Mouse (Mus musculus) thymus, adult 2 months (tissue): ENCODE results near the gene Ubiad1. TPM values are rescaled to one million over a fixed set of nuclear protein-coding genes. Genes with fewer than 3 reads are reported as not detected.

Experiments
- DNase-seq: peaks from one replicate; pipeline ENCODE4 v3.0.0; 2021
- H3K27ac ChIP-seq: fragments of 200-500 bp; 2 replicates; pipeline ENCODE4 v1.5.1; 2012; ENCODE audit warnings: low read length, control low read depth; ENCODE audit not compliant: control insufficient read depth, insufficient read depth
- H3K27me3 ChIP-seq: fragments of 200-500 bp; 2 replicates; pipeline ENCODE4 v1.6.1; 2012; ENCODE audit warnings: mild to moderate bottlenecking, low read length, moderate library complexity, mixed read lengths; ENCODE audit not compliant: control insufficient read depth, insufficient read depth
- H3K36me3 ChIP-seq: fragments of 200-500 bp; 2 replicates; pipeline ENCODE4 v1.6.1; 2012; ENCODE audit warnings: mild to moderate bottlenecking, low read length, moderate library complexity; ENCODE audit not compliant: control insufficient read depth, insufficient read depth
- H3K4me1 ChIP-seq: fragments of 200-500 bp; replicated peaks from 2 replicates; pipeline ENCODE4 v1.6.1; 2012; ENCODE audit warnings: low read length; ENCODE audit not compliant: control insufficient read depth, insufficient read depth
- H3K4me3 ChIP-seq: fragments of 200-500 bp; 2 replicates; pipeline ENCODE4 v1.5.1; 2012; ENCODE audit warnings: mild to moderate bottlenecking, low read length, control low read depth, moderate library complexity; ENCODE audit not compliant: control insufficient read depth, insufficient read depth
- CTCF ChIP-seq: fragments of 200-500 bp; IDR thresholded peaks from 2 replicates; pipeline ENCODE4 v1.5.1; 2012; ENCODE audit warnings: mild to moderate bottlenecking, control low read depth, low read length, moderate library complexity, borderline replicate concordance; ENCODE audit not compliant: control insufficient read depth, poor library complexity, insufficient read depth; ENCODE audit errors: extremely low read depth
- POLR2A ChIP-seq: fragments of 200-500 bp; IDR thresholded peaks from 2 replicates; pipeline ENCODE4 v1.6.1; 2012; ENCODE audit warnings: mild to moderate bottlenecking, low read length, control low read depth, moderate library complexity; ENCODE audit not compliant: control insufficient read depth, poor library complexity, insufficient read depth; ENCODE audit errors: extremely low read depth
- WGBS: fragments of 180-500 bp; shearing (Covaris S2); methylation state at CpG from one replicate; pipeline ENCODE4 v1.1.7; 2018; 5-methylcytosine and 5-hydroxymethylcytosine counted together
- polyA plus RNA-seq: library from polyadenylated mRNA; depleted of rRNA; stranded (reverse); fragments of >200 nt; gene quantifications from 2 replicates; pipeline ENCODE4 v1.2.3, GENCODE M21; 2012

Ubiad1 gene
- polyA plus RNA-seq, 1 experiment: 20.0 TPM

DNA sequence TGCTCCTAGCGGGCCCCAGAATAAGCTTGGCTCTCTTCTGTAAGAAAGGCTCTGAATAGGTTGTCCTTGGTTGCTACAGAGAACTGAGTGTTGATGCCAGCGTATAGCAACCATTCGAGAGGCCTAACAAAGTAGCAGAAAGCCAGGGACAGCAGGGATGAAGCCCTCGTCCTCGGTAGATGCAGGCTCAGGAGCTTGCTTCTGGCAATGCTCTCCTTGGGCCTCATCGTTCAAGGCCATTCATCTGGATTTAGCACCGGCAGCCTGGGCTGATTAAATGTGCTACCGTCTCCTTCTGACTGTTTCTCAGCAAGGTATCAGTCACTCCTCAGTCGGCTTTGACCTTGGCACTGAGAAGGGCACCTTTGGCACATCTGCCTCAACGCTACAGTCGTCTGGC lies 15.4 kb downstream of the Ubiad1 start:
- H3K4me3 ChIP-seq: no peak overlapping the region
- no peak overlapping the region for H3K27ac ChIP-seq
- no peaks in the 10 kb centered on the region for H3K4me1 ChIP-seq
- H3K27me3 ChIP-seq: no peaks in the 10 kb centered on the region
- DNase-seq: no peak
- no peaks in the 10 kb centered on the region for H3K36me3 ChIP-seq
- WGBS: 91% methylated on average over 11 of the region's 11 CpGs
- TF ChIP-seq POLR2A: no peak
- no peak for TF ChIP-seq CTCF

DNA sequence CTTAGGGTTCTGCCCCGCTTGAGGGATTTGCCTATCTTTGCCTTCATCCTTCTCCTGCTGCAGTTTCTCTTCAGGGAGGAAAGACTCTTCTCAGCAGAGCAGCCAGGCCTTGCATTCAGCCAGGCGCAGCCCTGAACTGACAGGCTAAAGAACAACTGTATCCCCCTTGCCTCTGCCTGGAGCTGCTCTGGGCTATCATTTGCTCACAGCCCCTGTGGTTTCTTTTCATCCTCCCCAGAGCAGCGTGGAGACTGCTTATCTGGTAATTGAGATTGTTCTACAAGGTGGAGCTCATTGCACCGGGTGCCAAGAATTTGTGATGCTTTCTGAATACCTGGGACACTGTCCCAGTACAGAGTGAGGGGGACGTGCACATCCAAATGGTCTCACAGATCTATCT lies 16.0 kb downstream of the Ubiad1 start:
- WGBS: 85% methylated on average over 5 of the region's 5 CpGs

DNA sequence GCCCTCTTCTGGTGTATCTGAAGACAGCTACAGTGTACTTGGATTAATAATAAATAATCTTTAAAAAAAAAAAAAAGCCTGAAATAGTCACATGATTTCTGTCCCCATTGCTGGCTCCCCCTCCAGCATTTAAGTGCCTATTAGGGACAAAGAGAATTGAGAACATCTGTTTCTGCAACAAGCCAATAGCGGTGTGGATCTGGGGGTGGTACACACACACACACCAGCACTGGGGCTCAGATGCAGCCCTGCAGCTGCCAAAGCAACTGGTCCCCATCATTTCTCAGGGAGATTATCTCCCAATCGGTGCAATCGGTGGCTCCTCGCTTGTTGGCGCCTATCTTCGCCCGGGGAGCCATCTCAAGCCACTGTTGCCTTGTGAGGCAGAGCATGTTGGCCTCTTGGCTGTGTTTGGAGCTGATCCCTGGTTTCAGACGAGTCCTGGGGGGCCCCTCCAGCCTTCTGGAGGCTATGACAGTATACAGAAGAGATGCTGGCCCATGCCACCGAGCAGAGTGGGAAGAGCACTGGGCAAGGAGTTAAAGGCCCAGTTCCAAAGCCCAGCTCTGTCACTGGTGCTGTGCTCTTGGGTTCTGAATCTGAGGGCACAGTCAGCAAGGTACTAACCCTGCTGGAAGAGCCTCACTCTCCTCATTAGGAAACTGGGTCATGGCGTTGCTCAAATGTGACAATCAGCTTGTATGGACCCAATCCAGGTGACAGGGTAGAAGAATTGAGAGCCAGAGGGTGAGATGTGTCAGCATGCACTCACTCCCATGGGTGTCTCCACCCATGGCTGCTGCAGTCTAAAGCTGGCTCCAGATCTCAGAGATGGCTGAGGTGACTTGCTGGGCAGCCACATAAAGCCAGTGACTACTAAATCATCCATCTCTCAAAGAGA lies 17.4 kb downstream of the Ubiad1 start:
- no peaks in the 10 kb centered on the region for H3K36me3 ChIP-seq
- no peaks in the 10 kb centered on the region for H3K4me1 ChIP-seq
- H3K4me3 ChIP-seq: no peak overlapping the region
- no peak overlapping the region for H3K27ac ChIP-seq
- H3K27me3 ChIP-seq: no peaks in the 10 kb centered on the region
- 86% methylated on average over 10 of the region's 10 CpGs for WGBS
- TF ChIP-seq POLR2A (no peak), CTCF (no peak)
- DNase-seq: no peak

More for the DNA sequence above, 16.0 kb downstream of the Ubiad1 start:
- TF ChIP-seq CTCF: no peak
- TF ChIP-seq POLR2A: no peak
- H3K27ac ChIP-seq: no peak overlapping the region
- H3K27me3 ChIP-seq: no peaks in the 10 kb centered on the region
- H3K36me3 ChIP-seq: no peaks in the 10 kb centered on the region
- DNase-seq: no peak
- H3K4me3 ChIP-seq: no peak overlapping the region
- H3K4me1 ChIP-seq: no peaks in the 10 kb centered on the region

DNA sequence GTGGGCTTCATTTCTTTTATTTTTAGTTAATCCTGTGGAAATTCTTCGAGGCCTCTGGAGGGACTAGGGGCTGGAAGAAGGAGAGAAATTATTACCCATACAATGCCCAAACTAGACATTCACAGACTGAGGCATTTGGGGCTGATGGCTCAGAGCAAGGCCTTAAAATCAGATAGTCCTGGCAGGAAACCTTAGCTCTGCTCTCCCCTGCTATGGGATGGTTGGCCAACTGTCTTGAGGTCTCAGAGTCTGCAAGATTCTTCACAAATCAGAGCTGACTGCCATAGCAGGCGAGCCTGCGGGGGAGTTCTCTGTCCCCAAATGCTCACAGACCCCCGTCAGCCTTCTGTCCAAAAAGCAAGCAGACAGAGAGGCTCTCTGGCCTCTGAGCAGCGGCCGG lies 27.0 kb downstream of the Ubiad1 start:
- WGBS: 63% methylated on average over 6 of the region's 6 CpGs
- no peaks in the 10 kb centered on the region for H3K36me3 ChIP-seq
- H3K27me3 ChIP-seq: peaks cover 6% of the 10 kb centered on the region; the same call in 1 of the 2 replicates

DNA sequence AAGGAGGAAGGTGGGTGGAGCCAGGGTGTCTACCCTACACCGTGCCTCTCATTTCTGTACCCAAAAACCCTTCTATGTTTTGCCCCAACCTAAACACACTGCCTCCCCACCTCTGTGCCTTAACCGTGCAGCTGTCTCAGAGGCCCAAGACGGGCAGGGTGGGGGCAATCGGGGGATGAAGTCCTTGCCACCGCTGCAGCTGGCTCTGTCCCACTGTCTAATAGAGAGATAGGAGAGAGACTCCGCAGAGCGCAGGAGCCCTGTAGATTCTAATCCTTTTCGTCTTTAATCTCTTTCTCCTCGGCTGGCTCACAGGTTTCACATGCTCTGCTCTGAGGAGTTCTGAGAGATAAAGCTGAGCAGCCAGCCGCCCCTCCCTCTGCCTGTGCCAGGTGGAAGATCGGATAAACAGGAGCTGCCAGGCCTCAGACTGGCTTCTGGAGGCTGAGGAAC lies 27.5 kb downstream of the Ubiad1 start:
- Histone ChIP-seq H3K27ac (no peak overlapping the region), H3K36me3 (no peaks in the 10 kb centered on the region), H3K27me3 (peaks cover 6% of the 10 kb centered on the region; the same call in 1 of the 2 replicates), H3K4me3 (no peak overlapping the region), H3K4me1 (no peaks in the 10 kb centered on the region)
- no peak for DNase-seq
- 73% methylated on average over 11 of the region's 11 CpGs for WGBS
- TF ChIP-seq POLR2A (no peak), CTCF (no peak)

More for the DNA sequence above, 27.0 kb downstream of the Ubiad1 start:
- DNase-seq: no peak
- TF ChIP-seq CTCF (no peak), POLR2A (no peak)
- no peak overlapping the region for H3K4me3 ChIP-seq
- no peak overlapping the region for H3K27ac ChIP-seq
- H3K4me1 ChIP-seq: no peaks in the 10 kb centered on the region

DNA sequence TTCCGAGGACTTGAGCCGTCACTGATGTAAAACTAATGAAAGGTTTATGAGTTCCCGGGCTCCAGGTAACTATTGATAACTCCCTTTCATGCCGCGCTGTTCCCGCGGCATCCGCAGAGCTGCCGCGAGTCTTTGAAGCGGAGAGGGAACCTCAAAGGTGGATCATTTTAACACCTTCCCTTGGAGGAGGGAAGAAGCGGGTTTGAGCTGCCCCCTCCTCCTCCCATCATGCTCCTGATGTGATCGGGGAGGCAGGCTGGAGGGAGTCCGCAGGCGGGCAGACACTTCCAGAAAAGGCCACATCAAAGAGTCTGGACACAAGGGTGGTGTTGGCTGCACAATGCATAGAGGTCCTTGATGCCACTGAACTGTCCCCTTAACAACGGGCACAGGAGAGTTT lies 29.0 kb downstream of the Ubiad1 start:
- no peaks in the 10 kb centered on the region for H3K36me3 ChIP-seq
- no peak overlapping the region for H3K4me3 ChIP-seq
- H3K27ac ChIP-seq: no peak overlapping the region
- no peaks in the 10 kb centered on the region for H3K4me1 ChIP-seq
- no peak for DNase-seq
- TF ChIP-seq CTCF (no peak), POLR2A (no peak)
- 15% methylated on average over 16 of the region's 16 CpGs for WGBS
- peaks cover 6% of the 10 kb centered on the region; the same call in 1 of the 2 replicates for H3K27me3 ChIP-seq
